Mouse (Mus musculus): ENCODE data around the gene Btf3l4. TPM values are rescaled to one million over a fixed set of nuclear protein-coding genes. Genes with fewer than 3 reads are reported as not detected.

Gene Btf3l4
- polyA plus RNA-seq, 1 experiment from 2014 or later: 255 TPM

GRCm38 (mm10) chr4:108833828-108834114, 357 bp upstream of the Btf3l4 start:
- 0% methylated on average over 6 of the region's 6 CpGs for WGBS
- Histone ChIP-seq H3K27me3 (ENCODE audit: control insufficient read depth, insufficient read depth, low read length) (no peaks in the 10 kb centered on the region), H3K27ac (replicated peaks; ENCODE audit: low read depth, low read length) (peak overlapping the region; percentile 100), H3K4me1 (ENCODE audit: control insufficient read depth, insufficient read depth, low read length) (peaks cover 35% of the 10 kb centered on the region), H3K9ac (replicated peaks; ENCODE audit: low read length) (peak overlapping the region; percentile 99), H3K9me3 (ENCODE audit: control insufficient read depth, low read length) (no peaks in the 10 kb centered on the region), H3K36me3 (ENCODE audit: control insufficient read depth, insufficient read depth, low read length) (peaks cover 15% of the 10 kb centered on the region), H3K4me2 (ENCODE audit: low read length) (peak overlapping the region; percentile 65), H3K4me3 (replicated peaks; ENCODE audit: low read depth, low read length) (peak overlapping the region; percentile 95)
- DNase-seq: no peak
- no peak for ATAC-seq (ENCODE audit: low FRiP score, low TSS enrichment)

GRCm38 (mm10) chr4:108830698-108831097, 2.7 kb downstream of the Btf3l4 start:
- Histone ChIP-seq H3K36me3 (ENCODE audit: control insufficient read depth, insufficient read depth, low read length) (peaks cover 40% of the 10 kb centered on the region), H3K27ac (replicated peaks; ENCODE audit: low read depth, low read length) (no peak overlapping the region), H3K4me2 (ENCODE audit: low read length) (peak overlapping the region; percentile 65), H3K9me3 (ENCODE audit: control insufficient read depth, low read length) (no peaks in the 10 kb centered on the region), H3K9ac (replicated peaks; ENCODE audit: low read length) (no peak overlapping the region; the same call in 1 of the 2 replicates), H3K4me1 (ENCODE audit: control insufficient read depth, insufficient read depth, low read length) (peaks cover 22% of the 10 kb centered on the region), H3K4me3 (replicated peaks; ENCODE audit: low read depth, low read length) (no peak overlapping the region), H3K27me3 (ENCODE audit: control insufficient read depth, insufficient read depth, low read length) (no peaks in the 10 kb centered on the region)
- ATAC-seq (ENCODE audit: low FRiP score, low TSS enrichment) (no peak), DNase-seq (no peak)
- 84% methylated on average over 1 of the region's 1 CpGs for WGBS

- H3K27ac ChIP-seq (replicated peaks; ENCODE audit: low read depth, low read length): no peak overlapping the region
- H3K9ac ChIP-seq (replicated peaks; ENCODE audit: low read length): no peak overlapping the region
- peaks cover 72% of the 10 kb centered on the region for H3K36me3 ChIP-seq (ENCODE audit: control insufficient read depth, insufficient read depth, low read length)
- H3K27me3 ChIP-seq (ENCODE audit: control insufficient read depth, insufficient read depth, low read length): no peaks in the 10 kb centered on the region
- no peak overlapping the region for H3K4me3 ChIP-seq (replicated peaks; ENCODE audit: low read depth, low read length)
- H3K4me2 ChIP-seq (ENCODE audit: low read length): no peak overlapping the region
- H3K4me1 ChIP-seq (ENCODE audit: control insufficient read depth, insufficient read depth, low read length): peaks cover 10% of the 10 kb centered on the region
- no peaks in the 10 kb centered on the region for H3K9me3 ChIP-seq (ENCODE audit: control insufficient read depth, low read length)
- DNase-seq (no peak), ATAC-seq (ENCODE audit: low FRiP score, low TSS enrichment) (no peak)
- 94% methylated on average over 2 of the region's 2 CpGs for WGBS
Measured at GRCm38 (mm10) chr4:108826643-108827042, 6.8 kb downstream of the Btf3l4 start.

GRCm38 (mm10) chr4:108826096-108826495, 7.3 kb downstream of the Btf3l4 start:
- Histone ChIP-seq H3K27me3 (ENCODE audit: control insufficient read depth, insufficient read depth, low read length) (no peaks in the 10 kb centered on the region), H3K9ac (replicated peaks; ENCODE audit: low read length) (no peak overlapping the region), H3K9me3 (ENCODE audit: control insufficient read depth, low read length) (no peaks in the 10 kb centered on the region), H3K4me3 (replicated peaks; ENCODE audit: low read depth, low read length) (no peak overlapping the region), H3K27ac (replicated peaks; ENCODE audit: low read depth, low read length) (no peak overlapping the region), H3K4me2 (ENCODE audit: low read length) (no peak overlapping the region), H3K36me3 (ENCODE audit: control insufficient read depth, insufficient read depth, low read length) (peaks cover 77% of the 10 kb centered on the region), H3K4me1 (ENCODE audit: control insufficient read depth, insufficient read depth, low read length) (peaks cover 5% of the 10 kb centered on the region)
- DNase-seq (no peak), ATAC-seq (ENCODE audit: low FRiP score, low TSS enrichment) (no peak)
- 96% methylated on average over 1 of the region's 1 CpGs for WGBS

GRCm38 (mm10) chr4:108825677-108826076, 7.7 kb downstream of the Btf3l4 start:
- Histone ChIP-seq H3K4me2 (ENCODE audit: low read length) (no peak overlapping the region), H3K36me3 (ENCODE audit: control insufficient read depth, insufficient read depth, low read length) (peaks cover 81% of the 10 kb centered on the region), H3K9me3 (ENCODE audit: control insufficient read depth, low read length) (no peaks in the 10 kb centered on the region), H3K4me3 (replicated peaks; ENCODE audit: low read depth, low read length) (no peak overlapping the region), H3K27ac (replicated peaks; ENCODE audit: low read depth, low read length) (no peak overlapping the region), H3K27me3 (ENCODE audit: control insufficient read depth, insufficient read depth, low read length) (no peaks in the 10 kb centered on the region), H3K9ac (replicated peaks; ENCODE audit: low read length) (no peak overlapping the region), H3K4me1 (ENCODE audit: control insufficient read depth, insufficient read depth, low read length) (peaks cover under 1% of the 10 kb centered on the region; the same call in 1 of the 2 replicates)
- ATAC-seq (ENCODE audit: low FRiP score, low TSS enrichment) (no peak), DNase-seq (no peak)
- 94% methylated on average over 3 of the region's 3 CpGs for WGBS

GRCm38 (mm10) chr4:108811550-108811949, 21.9 kb downstream of the Btf3l4 start:
- Histone ChIP-seq H3K9me3 (ENCODE audit: control insufficient read depth, low read length) (no peaks in the 10 kb centered on the region), H3K4me2 (ENCODE audit: low read length) (no peak overlapping the region), H3K27me3 (ENCODE audit: control insufficient read depth, insufficient read depth, low read length) (no peaks in the 10 kb centered on the region), H3K27ac (replicated peaks; ENCODE audit: low read depth, low read length) (no peak overlapping the region), H3K4me1 (ENCODE audit: control insufficient read depth, insufficient read depth, low read length) (no peaks in the 10 kb centered on the region), H3K4me3 (replicated peaks; ENCODE audit: low read depth, low read length) (no peak overlapping the region), H3K9ac (replicated peaks; ENCODE audit: low read length) (no peak overlapping the region), H3K36me3 (ENCODE audit: control insufficient read depth, insufficient read depth, low read length) (peaks cover 14% of the 10 kb centered on the region)
- ATAC-seq (ENCODE audit: low FRiP score, low TSS enrichment) (no peak), DNase-seq (no peak)
- 48% methylated on average over 6 of the region's 6 CpGs for WGBS

- Histone ChIP-seq H3K9me3 (ENCODE audit: control insufficient read depth, low read length) (no peaks in the 10 kb centered on the region), H3K27me3 (ENCODE audit: control insufficient read depth, insufficient read depth, low read length) (no peaks in the 10 kb centered on the region), H3K27ac (replicated peaks; ENCODE audit: low read depth, low read length) (no peak overlapping the region), H3K36me3 (ENCODE audit: control insufficient read depth, insufficient read depth, low read length) (peaks cover 14% of the 10 kb centered on the region), H3K4me2 (ENCODE audit: low read length) (no peak overlapping the region), H3K4me3 (replicated peaks; ENCODE audit: low read depth, low read length) (no peak overlapping the region), H3K9ac (replicated peaks; ENCODE audit: low read length) (no peak overlapping the region), H3K4me1 (ENCODE audit: control insufficient read depth, insufficient read depth, low read length) (no peaks in the 10 kb centered on the region)
- DNase-seq (peak; percentile 4), ATAC-seq (ENCODE audit: low FRiP score, low TSS enrichment) (no peak)
- 71% methylated on average over 4 of the region's 4 CpGs for WGBS
Measured at GRCm38 (mm10) chr4:108811142-108811541, 22.3 kb downstream of the Btf3l4 start.

GRCm38 (mm10) chr4:108803535-108803934, 29.9 kb downstream of the Btf3l4 start:
- no peak for ATAC-seq (ENCODE audit: low FRiP score, low TSS enrichment)
- no peak overlapping the region for H3K4me2 ChIP-seq (ENCODE audit: low read length)
- no peak overlapping the region for H3K9ac ChIP-seq (replicated peaks; ENCODE audit: low read length)
- WGBS: 84% methylated on average over 2 of the region's 2 CpGs
- H3K36me3 ChIP-seq (ENCODE audit: control insufficient read depth, insufficient read depth, low read length): no peaks in the 10 kb centered on the region
- no peaks in the 10 kb centered on the region for H3K27me3 ChIP-seq (ENCODE audit: control insufficient read depth, insufficient read depth, low read length)
- no peak overlapping the region for H3K27ac ChIP-seq (replicated peaks; ENCODE audit: low read depth, low read length)
- DNase-seq: no peak
- no peaks in the 10 kb centered on the region for H3K9me3 ChIP-seq (ENCODE audit: control insufficient read depth, low read length)
- H3K4me3 ChIP-seq (replicated peaks; ENCODE audit: low read depth, low read length): no peak overlapping the region
- no peaks in the 10 kb centered on the region for H3K4me1 ChIP-seq (ENCODE audit: control insufficient read depth, insufficient read depth, low read length)

GRCm38 (mm10) chr4:108798083-108798830, 35.2 kb downstream of the Btf3l4 start:
- Histone ChIP-seq H3K27me3 (ENCODE audit: control insufficient read depth, insufficient read depth, low read length) (no peaks in the 10 kb centered on the region), H3K9me3 (ENCODE audit: control insufficient read depth, low read length) (no peaks in the 10 kb centered on the region), H3K4me2 (ENCODE audit: low read length) (no peak overlapping the region), H3K27ac (replicated peaks; ENCODE audit: low read depth, low read length) (no peak overlapping the region), H3K4me1 (ENCODE audit: control insufficient read depth, insufficient read depth, low read length) (no peaks in the 10 kb centered on the region), H3K36me3 (ENCODE audit: control insufficient read depth, insufficient read depth, low read length) (no peaks in the 10 kb centered on the region), H3K9ac (replicated peaks; ENCODE audit: low read length) (no peak overlapping the region), H3K4me3 (replicated peaks; ENCODE audit: low read depth, low read length) (no peak overlapping the region)
- WGBS: 51% methylated on average over 2 of the region's 2 CpGs
- DNase-seq: peak; percentile 84
- no peak for ATAC-seq (ENCODE audit: low FRiP score, low TSS enrichment)
